Mouse (Mus musculus): ENCODE data around the gene Klhdc2. TPM values are rescaled to one million over a fixed set of nuclear protein-coding genes. Genes with fewer than 3 reads are reported as not detected.

The Klhdc2 gene
- polyA plus RNA-seq, 1 experiment from 2014 or later: 242 TPM

- ATAC-seq (replicated peaks; ENCODE audit: low FRiP score) (no peak), DNase-seq (ENCODE audit: low spot score) (no peak)
- H3K4me1 ChIP-seq (replicated peaks; ENCODE audit: control insufficient read depth, insufficient read depth, low read length): no peaks in the 10 kb centered on the region
- H3K36me3 ChIP-seq (ENCODE audit: control insufficient read depth, insufficient read depth, low read length): peaks cover 57% of the 10 kb centered on the region
- H3K4me2 ChIP-seq (ENCODE audit: low read depth, low read length, severe bottlenecking): no peak overlapping the region
- WGBS: 95% methylated on average over 7 of the region's 7 CpGs
- no peak overlapping the region for H3K4me3 ChIP-seq (ENCODE audit: low read depth, low read length)
- H3K9me3 ChIP-seq (ENCODE audit: control insufficient read depth, low read length): no peaks in the 10 kb centered on the region
- H3K9ac ChIP-seq (ENCODE audit: low read length): no peak overlapping the region
- no peaks in the 10 kb centered on the region for H3K27me3 ChIP-seq (ENCODE audit: control insufficient read depth, insufficient read depth, low read length)
- H3K27ac ChIP-seq (ENCODE audit: low read depth, low read length): no peak overlapping the region
Observed at GRCm38 (mm10) chr12:69306333-69306732, 9.9 kb downstream of the Klhdc2 start.

GRCm38 (mm10) chr12:69309659-69310058, 13.2 kb downstream of the Klhdc2 start:
- Histone ChIP-seq H3K9me3 (ENCODE audit: control insufficient read depth, low read length) (no peaks in the 10 kb centered on the region), H3K4me2 (ENCODE audit: low read depth, low read length, severe bottlenecking) (no peak overlapping the region), H3K9ac (ENCODE audit: low read length) (no peak overlapping the region), H3K4me1 (replicated peaks; ENCODE audit: control insufficient read depth, insufficient read depth, low read length) (no peaks in the 10 kb centered on the region), H3K27me3 (ENCODE audit: control insufficient read depth, insufficient read depth, low read length) (no peaks in the 10 kb centered on the region), H3K4me3 (ENCODE audit: low read depth, low read length) (no peak overlapping the region), H3K27ac (ENCODE audit: low read depth, low read length) (no peak overlapping the region), H3K36me3 (ENCODE audit: control insufficient read depth, insufficient read depth, low read length) (peaks cover 56% of the 10 kb centered on the region)
- ATAC-seq (replicated peaks; ENCODE audit: low FRiP score) (no peak), DNase-seq (ENCODE audit: low spot score) (no peak)
- 97% methylated on average over 4 of the region's 4 CpGs for WGBS

GRCm38 (mm10) chr12:69318431-69318830, 21.9 kb downstream of the Klhdc2 start:
- ATAC-seq (replicated peaks; ENCODE audit: low FRiP score) (no peak), DNase-seq (ENCODE audit: low spot score) (no peak)
- Histone ChIP-seq H3K4me1 (replicated peaks; ENCODE audit: control insufficient read depth, insufficient read depth, low read length) (no peaks in the 10 kb centered on the region), H3K36me3 (ENCODE audit: control insufficient read depth, insufficient read depth, low read length) (peaks cover 6% of the 10 kb centered on the region; the same call in 1 of the 2 replicates), H3K4me3 (ENCODE audit: low read depth, low read length) (no peak overlapping the region), H3K9ac (ENCODE audit: low read length) (no peak overlapping the region), H3K4me2 (ENCODE audit: low read depth, low read length, severe bottlenecking) (no peak overlapping the region), H3K27ac (ENCODE audit: low read depth, low read length) (no peak overlapping the region), H3K9me3 (ENCODE audit: control insufficient read depth, low read length) (no peaks in the 10 kb centered on the region), H3K27me3 (ENCODE audit: control insufficient read depth, insufficient read depth, low read length) (no peaks in the 10 kb centered on the region)

- 95% methylated on average over 3 of the region's 3 CpGs for WGBS
- no peaks in the 10 kb centered on the region; the same call in 1 of the 2 replicates for H3K36me3 ChIP-seq (ENCODE audit: control insufficient read depth, insufficient read depth, low read length)
Observed at GRCm38 (mm10) chr12:69331187-69331586, 34.7 kb downstream of the Klhdc2 start.

GRCm38 (mm10) chr12:69332147-69332546, 35.7 kb downstream of the Klhdc2 start:
- ATAC-seq (replicated peaks; ENCODE audit: low FRiP score) (no peak), DNase-seq (ENCODE audit: low spot score) (no peak)
- no peaks in the 10 kb centered on the region for H3K4me1 ChIP-seq (replicated peaks; ENCODE audit: control insufficient read depth, insufficient read depth, low read length)
- H3K27ac ChIP-seq (ENCODE audit: low read depth, low read length): no peak overlapping the region
- WGBS: 96% methylated on average over 1 of the region's 1 CpGs
- no peaks in the 10 kb centered on the region for H3K27me3 ChIP-seq (ENCODE audit: control insufficient read depth, insufficient read depth, low read length)
- no peak overlapping the region for H3K9ac ChIP-seq (ENCODE audit: low read length)
- H3K4me3 ChIP-seq (ENCODE audit: low read depth, low read length): no peak overlapping the region
- no peaks in the 10 kb centered on the region for H3K9me3 ChIP-seq (ENCODE audit: control insufficient read depth, low read length)
- peaks cover 4% of the 10 kb centered on the region; the same call in 1 of the 2 replicates for H3K36me3 ChIP-seq (ENCODE audit: control insufficient read depth, insufficient read depth, low read length)
- no peak overlapping the region for H3K4me2 ChIP-seq (ENCODE audit: low read depth, low read length, severe bottlenecking)

More at GRCm38 (mm10) chr12:69331187-69331586, 34.7 kb downstream of the Klhdc2 start:
- no peak for DNase-seq (ENCODE audit: low spot score)
- Histone ChIP-seq H3K27ac (ENCODE audit: low read depth, low read length) (no peak overlapping the region), H3K27me3 (ENCODE audit: control insufficient read depth, insufficient read depth, low read length) (no peaks in the 10 kb centered on the region), H3K4me3 (ENCODE audit: low read depth, low read length) (no peak overlapping the region), H3K4me1 (replicated peaks; ENCODE audit: control insufficient read depth, insufficient read depth, low read length) (no peaks in the 10 kb centered on the region), H3K9ac (ENCODE audit: low read length) (no peak overlapping the region), H3K9me3 (ENCODE audit: control insufficient read depth, low read length) (no peaks in the 10 kb centered on the region), H3K4me2 (ENCODE audit: low read depth, low read length, severe bottlenecking) (no peak overlapping the region)
- no peak for ATAC-seq (replicated peaks; ENCODE audit: low FRiP score)

GRCm38 (mm10) chr12:69333547-69333946, 37.1 kb downstream of the Klhdc2 start:
- Histone ChIP-seq H3K27me3 (ENCODE audit: control insufficient read depth, insufficient read depth, low read length) (no peaks in the 10 kb centered on the region), H3K9me3 (ENCODE audit: control insufficient read depth, low read length) (no peaks in the 10 kb centered on the region), H3K27ac (ENCODE audit: low read depth, low read length) (no peak overlapping the region), H3K4me3 (ENCODE audit: low read depth, low read length) (no peak overlapping the region), H3K4me1 (replicated peaks; ENCODE audit: control insufficient read depth, insufficient read depth, low read length) (no peaks in the 10 kb centered on the region), H3K36me3 (ENCODE audit: control insufficient read depth, insufficient read depth, low read length) (peaks cover 7% of the 10 kb centered on the region; the same call in 1 of the 2 replicates), H3K4me2 (ENCODE audit: low read depth, low read length, severe bottlenecking) (no peak overlapping the region), H3K9ac (ENCODE audit: low read length) (no peak overlapping the region)
- no peak for ATAC-seq (replicated peaks; ENCODE audit: low FRiP score)
- 90% methylated on average over 2 of the region's 2 CpGs for WGBS
- DNase-seq (ENCODE audit: low spot score): no peak

GRCm38 (mm10) chr12:69349928-69350327, 53.4 kb downstream of the Klhdc2 start:
- Histone ChIP-seq H3K4me2 (ENCODE audit: low read depth, low read length, severe bottlenecking) (no peak overlapping the region), H3K4me1 (replicated peaks; ENCODE audit: control insufficient read depth, insufficient read depth, low read length) (no peaks in the 10 kb centered on the region), H3K36me3 (ENCODE audit: control insufficient read depth, insufficient read depth, low read length) (peaks cover 13% of the 10 kb centered on the region; the same call in 1 of the 2 replicates), H3K27ac (ENCODE audit: low read depth, low read length) (no peak overlapping the region), H3K27me3 (ENCODE audit: control insufficient read depth, insufficient read depth, low read length) (no peaks in the 10 kb centered on the region), H3K9me3 (ENCODE audit: control insufficient read depth, low read length) (no peaks in the 10 kb centered on the region), H3K9ac (ENCODE audit: low read length) (no peak overlapping the region), H3K4me3 (ENCODE audit: low read depth, low read length) (no peak overlapping the region)
- no peak for ATAC-seq (replicated peaks; ENCODE audit: low FRiP score)
- WGBS: 93% methylated on average over 2 of the region's 2 CpGs
- DNase-seq (ENCODE audit: low spot score): no peak

- Histone ChIP-seq H3K9me3 (ENCODE audit: control insufficient read depth, low read length) (no peaks in the 10 kb centered on the region), H3K36me3 (ENCODE audit: control insufficient read depth, insufficient read depth, low read length) (peaks cover 10% of the 10 kb centered on the region; the same call in 1 of the 2 replicates), H3K4me2 (ENCODE audit: low read depth, low read length, severe bottlenecking) (no peak overlapping the region), H3K9ac (ENCODE audit: low read length) (no peak overlapping the region), H3K4me1 (replicated peaks; ENCODE audit: control insufficient read depth, insufficient read depth, low read length) (no peaks in the 10 kb centered on the region), H3K27me3 (ENCODE audit: control insufficient read depth, insufficient read depth, low read length) (no peaks in the 10 kb centered on the region), H3K27ac (ENCODE audit: low read depth, low read length) (no peak overlapping the region), H3K4me3 (ENCODE audit: low read depth, low read length) (no peak overlapping the region)
- 84% methylated on average over 1 of the region's 1 CpGs for WGBS
- ATAC-seq (replicated peaks; ENCODE audit: low FRiP score): no peak
- no peak for DNase-seq (ENCODE audit: low spot score)
Observed at GRCm38 (mm10) chr12:69351685-69352084, 55.2 kb downstream of the Klhdc2 start.

GRCm38 (mm10) chr12:69356546-69357299, 60.2 kb downstream of the Klhdc2 start, which contains the start of gene Nemf:
TSS of gene Nemf (minus strand) at chr12:69357165.
- H3K4me3 ChIP-seq (ENCODE audit: low read depth, low read length): peak within 1 kb of the TSS; percentile 88
- H3K27me3 ChIP-seq (ENCODE audit: control insufficient read depth, insufficient read depth, low read length): no peaks in the 10 kb centered on the region
- H3K9ac ChIP-seq (ENCODE audit: low read length): peak within 1 kb of the TSS; percentile 90
- H3K4me1 ChIP-seq (replicated peaks; ENCODE audit: control insufficient read depth, insufficient read depth, low read length): no peaks in the 10 kb centered on the region; the same call in 1 of the 2 replicates
- under 1% methylated on average over 47 of the region's 50 CpGs for WGBS
- DNase-seq (ENCODE audit: low spot score) (peak; percentile 85), ATAC-seq (replicated peaks; ENCODE audit: low FRiP score) (peak; percentile 55)
- no peaks in the 10 kb centered on the region for H3K9me3 ChIP-seq (ENCODE audit: control insufficient read depth, low read length)
- H3K36me3 ChIP-seq (ENCODE audit: control insufficient read depth, insufficient read depth, low read length): peaks cover 3% of the 10 kb centered on the region; the same call in 1 of the 2 replicates
- peak within 1 kb of the TSS; percentile 63 for H3K27ac ChIP-seq (ENCODE audit: low read depth, low read length)
- H3K4me2 ChIP-seq (ENCODE audit: low read depth, low read length, severe bottlenecking): peak within 1 kb of the TSS; percentile 65

All from forebrain, embryonic 11.5 days (tissue).